Mouse (Mus musculus) G1E (cell line): Measurements from ENCODE around the gene Irgq. TPM values are rescaled to one million over a fixed set of nuclear protein-coding genes. Genes with fewer than 3 reads are reported as not detected.

ENCODE experiments used
- ATAC-seq: 2 replicates; pipeline ENCODE4 v1.8.0; 2016; ENCODE audit warnings: mild to moderate bottlenecking; ENCODE audit not compliant: insufficient number of reproducible peaks, poor library complexity, low FRiP score, severe bottlenecking; ENCODE audit errors: extremely low read depth
- DNase-seq: peaks from one replicate; pipeline ENCODE4 v3.0.0; 2012; ENCODE audit warnings: low spot score
- H3K27me3 ChIP-seq: 2 replicates; pipeline ENCODE4 v1.6.1; 2012; ENCODE audit warnings: mild to moderate bottlenecking, low read length, inconsistent platforms; ENCODE audit not compliant: insufficient read depth
- H3K36me3 ChIP-seq: replicated peaks from 2 replicates; pipeline ENCODE3; 2012; ENCODE audit warnings: mild to moderate bottlenecking, inconsistent platforms
- H3K4me1 ChIP-seq: 2 replicates; pipeline ENCODE4 v1.6.1; 2012; ENCODE audit warnings: low read depth, low read length, inconsistent platforms, mixed read lengths; ENCODE audit not compliant: insufficient read depth
- H3K4me3 ChIP-seq: 2 replicates; pipeline ENCODE4 v1.5.1; 2012; ENCODE audit warnings: low read depth, mild to moderate bottlenecking, inconsistent platforms, low read length, moderate library complexity, mixed read lengths
- H3K9me3 ChIP-seq: replicated peaks from 2 replicates; pipeline ENCODE4 v1.6.1; 2012; ENCODE audit warnings: inconsistent platforms
- CTCF ChIP-seq: IDR thresholded peaks from 2 replicates; pipeline ENCODE4 v1.5.1; 2012; ENCODE audit warnings: low read depth, low read length, inconsistent platforms, mixed read lengths
- GATA1 ChIP-seq: IDR thresholded peaks from 2 replicates; pipeline ENCODE4 v1.6.1; 2012; ENCODE audit warnings: borderline replicate concordance, low read length, inconsistent platforms, mixed read lengths
- GATA2 ChIP-seq: IDR thresholded peaks from 2 replicates; pipeline ENCODE4 v1.6.1; 2012; ENCODE audit warnings: low read depth, low read length, inconsistent platforms, borderline replicate concordance
- POLR2AphosphoS5 ChIP-seq: IDR thresholded peaks from 2 replicates; pipeline ENCODE4 v1.6.1; 2012; ENCODE audit warnings: low read depth, low read length, inconsistent platforms; ENCODE audit not compliant: insufficient replicate concordance
- TAL1 ChIP-seq: conservative IDR thresholded peaks from 2 replicates; pipeline ENCODE4 v1.6.1; 2012; ENCODE audit warnings: low read depth, low read length, inconsistent platforms, mixed read lengths
- polyA plus RNA-seq: library from polyadenylated mRNA; stranded (reverse); fragments of >175 nt; gene quantifications from 2 replicates; pipeline ENCODE4 v1.2.3, GENCODE M21; 2012
- total RNA-seq, 2 experiments: library from RNA; stranded (forward) in 1 of 2; stranded (reverse) in 1 of 2; fragments of 200-1000 nt in 1 of 2; fragments of >200 nt in 1 of 2; fragmentation: Nextera tagmentation in 1 of 2; gene quantifications; 2 replicates each; pipeline ENCODE4 v1.2.3; 2014 to 2017

Gene Irgq
- total and polyA plus RNA-seq, 3 experiments, result 3.6 to 5.5 (median 4.0) TPM

DNA sequence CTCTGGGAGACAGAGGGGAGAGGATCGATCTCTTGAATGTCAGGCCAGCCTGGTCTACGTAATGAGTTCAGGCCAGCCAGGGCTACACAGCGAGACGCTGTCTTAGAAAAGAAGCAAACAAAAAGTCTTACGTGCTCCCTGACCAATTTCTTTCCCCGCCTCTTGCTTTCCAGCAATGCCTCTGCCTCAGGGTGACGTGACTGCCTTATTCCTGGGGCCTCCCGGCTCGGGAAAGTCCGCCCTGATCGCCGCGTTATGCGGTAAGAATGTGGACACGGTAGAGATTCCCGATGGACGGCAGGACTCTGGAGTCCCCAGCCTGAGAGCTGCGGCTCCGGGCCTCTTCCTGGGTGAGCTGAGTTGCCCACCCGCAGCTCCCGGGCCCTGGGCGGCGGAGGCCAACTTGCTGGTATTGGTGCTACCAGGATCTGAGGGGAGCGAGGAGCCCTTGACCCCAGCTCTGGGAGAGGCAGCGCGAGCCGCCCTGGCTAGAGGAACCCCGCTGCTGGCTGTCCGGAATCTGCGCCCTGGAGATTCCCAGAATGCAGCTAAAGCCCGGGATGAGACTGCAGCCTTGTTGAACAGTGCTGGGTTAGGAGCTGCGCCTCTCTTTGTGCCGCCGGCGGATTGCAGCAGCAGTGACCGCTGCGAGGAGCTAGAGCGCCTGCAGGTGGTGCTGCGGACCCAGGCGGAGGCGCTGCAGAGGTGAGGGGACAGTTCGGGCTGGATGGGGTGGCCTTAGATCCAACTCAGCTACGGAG lies 902 bp downstream of the Irgq start:
- Histone ChIP-seq H3K27me3 (peaks cover 3% of the 10 kb centered on the region; the same call in 1 of the 2 replicates), H3K4me1 (peaks cover 32% of the 10 kb centered on the region), H3K9me3 (no peaks in the 10 kb centered on the region), H3K36me3 (peaks cover 54% of the 10 kb centered on the region), H3K4me3 (peak overlapping the region; percentile 74)
- ATAC-seq (no peak), DNase-seq (no peak)
- TF ChIP-seq GATA2, result no peak

DNA sequence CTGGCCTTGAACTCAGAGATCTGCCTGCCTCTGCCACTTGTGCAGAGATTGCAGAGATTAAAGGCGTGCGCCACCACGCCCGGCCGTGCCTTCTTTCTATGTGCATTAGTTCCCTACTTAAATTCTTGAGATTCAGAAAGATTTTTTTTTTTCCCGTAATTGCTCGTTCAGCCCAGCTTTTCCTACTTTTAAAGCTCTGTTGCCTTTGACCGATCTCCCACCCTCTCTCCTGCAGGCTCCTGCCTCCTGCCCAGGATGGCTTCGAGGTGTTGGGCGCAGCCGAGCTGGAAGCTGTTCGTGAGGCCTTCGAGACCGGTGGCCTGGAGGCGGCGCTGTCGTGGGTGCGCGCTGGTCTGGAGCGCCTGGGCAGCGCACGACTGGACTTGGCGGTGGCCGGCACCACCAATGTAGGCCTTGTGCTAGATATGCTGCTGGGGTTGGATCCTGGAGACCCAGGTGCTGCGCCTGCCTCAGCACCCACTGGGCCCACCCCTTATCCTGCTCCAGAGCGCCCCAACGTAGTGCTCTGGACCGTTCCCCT lies 2.6 kb downstream of the Irgq start:
- Histone ChIP-seq H3K27me3 (no peaks in the 10 kb centered on the region), H3K36me3 (peaks cover 54% of the 10 kb centered on the region), H3K9me3 (no peaks in the 10 kb centered on the region), H3K4me3 (no peak overlapping the region), H3K4me1 (peaks cover 27% of the 10 kb centered on the region)
- no peak for DNase-seq
- ATAC-seq, result no peak
- TF ChIP-seq POLR2AphosphoS5, result no peak
- TF ChIP-seq TAL1, result no peak
- no peak for TF ChIP-seq CTCF
- no peak for TF ChIP-seq GATA1
- no peak for TF ChIP-seq GATA2

DNA sequence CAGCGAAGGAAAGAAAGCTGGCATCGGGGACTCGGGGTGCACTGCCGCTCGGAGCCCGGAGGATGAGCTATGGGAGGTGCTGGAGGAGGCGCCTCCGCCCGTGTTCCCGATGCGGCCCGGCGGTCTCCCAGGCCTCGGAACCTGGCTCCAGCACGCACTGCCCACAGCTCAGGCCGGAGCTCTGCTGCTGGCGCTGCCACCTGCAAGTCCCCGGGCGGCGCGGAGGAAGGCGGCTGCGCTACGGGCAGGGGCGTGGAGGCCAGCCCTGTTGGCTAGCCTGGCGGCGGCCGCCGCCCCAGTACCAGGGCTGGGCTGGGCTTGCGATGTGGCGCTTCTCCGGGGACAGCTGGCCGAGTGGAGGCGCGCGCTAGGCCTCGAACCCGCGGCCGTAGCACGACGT lies 3.3 kb downstream of the Irgq start:
- TF ChIP-seq GATA1 (no peak), TAL1 (no peak), POLR2AphosphoS5 (no peak), GATA2 (no peak), CTCF (no peak)
- DNase-seq (no peak), ATAC-seq (no peak)
- H3K4me1 ChIP-seq, result peaks cover 26% of the 10 kb centered on the region
- H3K9me3 ChIP-seq, result no peaks in the 10 kb centered on the region
- no peaks in the 10 kb centered on the region for H3K27me3 ChIP-seq
- no peak overlapping the region for H3K4me3 ChIP-seq
- H3K36me3 ChIP-seq, result peaks cover 52% of the 10 kb centered on the region

DNA sequence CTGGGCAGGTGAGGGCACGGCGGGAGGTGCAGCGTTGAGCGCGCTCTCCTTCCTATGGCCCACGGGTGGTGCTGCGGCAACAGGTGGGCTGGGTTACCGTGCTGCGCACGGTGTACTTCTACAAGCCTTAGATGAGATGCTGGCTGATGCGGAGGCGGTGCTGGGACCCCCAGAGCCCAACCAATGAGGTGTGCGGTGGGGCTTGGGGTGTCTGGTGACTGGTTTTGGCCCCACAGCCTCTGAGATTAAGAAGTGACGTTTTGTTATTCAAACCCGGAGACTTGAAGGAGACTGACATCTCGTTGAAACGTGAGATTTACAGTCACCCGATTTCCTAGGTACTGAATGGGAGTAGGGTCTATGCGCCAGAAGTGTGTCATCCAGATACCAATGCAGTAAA lies 3.8 kb downstream of the Irgq start:
- ATAC-seq (no peak), DNase-seq (no peak)
- TF ChIP-seq TAL1, result no peak
- no peak for TF ChIP-seq POLR2AphosphoS5
- no peak for TF ChIP-seq CTCF
- no peak for TF ChIP-seq GATA1
- TF ChIP-seq GATA2, result no peak
- Histone ChIP-seq H3K27me3 (no peaks in the 10 kb centered on the region), H3K4me3 (no peak overlapping the region), H3K4me1 (peaks cover 22% of the 10 kb centered on the region), H3K36me3 (peaks cover 51% of the 10 kb centered on the region), H3K9me3 (no peaks in the 10 kb centered on the region)

DNA sequence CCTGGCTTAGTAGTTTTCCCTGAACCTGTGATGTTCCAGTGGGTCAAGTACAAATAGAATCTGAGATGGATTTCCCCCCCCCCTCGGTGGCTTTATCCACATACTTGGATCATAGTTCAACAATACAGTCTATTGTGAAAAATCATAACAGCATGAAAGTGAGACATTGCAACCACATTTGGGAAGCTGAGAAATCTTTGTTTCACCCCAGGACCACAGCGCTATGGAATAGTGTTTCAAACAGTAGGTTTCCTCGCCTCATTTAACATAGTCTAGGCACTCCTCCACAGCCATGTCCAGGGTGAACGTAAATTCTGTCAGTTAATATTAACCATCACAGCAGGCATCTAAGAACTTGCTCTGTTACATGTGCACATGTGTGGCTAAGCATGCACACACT lies 6.6 kb downstream of the Irgq start:
- H3K27me3 ChIP-seq, result peaks cover 12% of the 10 kb centered on the region
- ATAC-seq (no peak), DNase-seq (no peak)
- H3K4me3 ChIP-seq, result no peak overlapping the region
- H3K4me1 ChIP-seq, result peaks cover 3% of the 10 kb centered on the region; the same call in 1 of the 2 replicates
- H3K9me3 ChIP-seq, result no peaks in the 10 kb centered on the region
- TF ChIP-seq GATA2 (no peak), CTCF (no peak), POLR2AphosphoS5 (no peak), TAL1 (no peak), GATA1 (no peak)
- peaks cover 42% of the 10 kb centered on the region for H3K36me3 ChIP-seq

DNA sequence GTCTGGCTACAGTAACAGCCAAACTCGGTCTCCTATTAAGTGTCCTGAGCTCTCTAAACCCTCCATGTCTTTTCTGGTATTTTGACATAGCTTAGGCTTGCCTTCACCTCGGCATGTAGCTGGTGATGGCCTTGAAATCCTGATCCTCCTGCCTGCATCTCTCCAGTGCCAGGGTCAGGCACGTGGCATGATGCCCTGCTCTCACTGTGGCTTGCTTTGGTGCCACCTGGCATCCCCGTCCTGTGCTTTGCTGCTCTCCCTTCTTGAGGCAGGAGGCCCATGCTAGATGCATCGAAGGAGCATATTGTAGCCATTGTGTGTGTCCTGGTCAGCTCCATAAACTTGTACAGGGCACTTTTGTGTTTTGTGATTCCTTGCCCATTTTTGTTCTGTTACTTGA lies 7.1 kb downstream of the Irgq start:
- DNase-seq (no peak), ATAC-seq (no peak)
- Histone ChIP-seq H3K9me3 (no peaks in the 10 kb centered on the region), H3K36me3 (peaks cover 37% of the 10 kb centered on the region), H3K4me3 (no peak overlapping the region), H3K27me3 (peaks cover 17% of the 10 kb centered on the region), H3K4me1 (no peaks in the 10 kb centered on the region; the same call in 1 of the 2 replicates)
- TF ChIP-seq POLR2AphosphoS5 (no peak; the same call in 1 of the 2 replicates), GATA2 (no peak), GATA1 (no peak), CTCF (no peak), TAL1 (no peak)
